Mouse (Mus musculus) midbrain, embryonic 15.5 days (tissue): ENCODE results near the gene Tlr4. TPM values are rescaled to one million over a fixed set of nuclear protein-coding genes. Genes with fewer than 3 reads are reported as not detected.

Source experiments
- ATAC-seq: fragments of 200-750 bp; cut with Nextera tagmentation; replicated peaks from 2 replicates; pipeline ENCODE4 v1.8.0; 2017; ENCODE audit warnings: moderate TSS enrichment
- H3K27ac ChIP-seq: fragments of 300-500 bp; sonication (generic); 2 replicates; pipeline ENCODE4 v1.5.1; 2015; ENCODE audit warnings: mild to moderate bottlenecking, inconsistent platforms
- H3K27me3 ChIP-seq: fragments of 300-500 bp; sonication (generic); replicated peaks from 2 replicates; pipeline ENCODE4 v1.6.1; 2015; ENCODE audit warnings: inconsistent platforms
- H3K36me3 ChIP-seq: fragments of 300-500 bp; sonication (generic); replicated peaks from 2 replicates; pipeline ENCODE4 v1.6.1; 2015; ENCODE audit warnings: inconsistent platforms
- H3K4me1 ChIP-seq: fragments of 300-500 bp; sonication (generic); 2 replicates; pipeline ENCODE4 v1.6.1; 2015; ENCODE audit warnings: inconsistent platforms
- H3K4me2 ChIP-seq: fragments of 300-500 bp; sonication (generic); 2 replicates; pipeline ENCODE4 v1.6.1; 2015; ENCODE audit warnings: inconsistent platforms, mild to moderate bottlenecking, moderate library complexity
- H3K4me3 ChIP-seq: fragments of 300-500 bp; sonication (generic); 2 replicates; pipeline ENCODE4 v1.5.1; 2015; ENCODE audit warnings: mild to moderate bottlenecking, inconsistent platforms
- H3K9ac ChIP-seq: fragments of 300-500 bp; sonication (generic); 2 replicates; pipeline ENCODE4 v1.6.1; 2015; ENCODE audit warnings: mild to moderate bottlenecking, inconsistent platforms
- H3K9me3 ChIP-seq: fragments of 300-500 bp; sonication (generic); 2 replicates; pipeline ENCODE4 v1.6.1; 2016; ENCODE audit warnings: inconsistent platforms
- WGBS: fragments of 180-500 bp; shearing (Covaris S2); methylation state at CpG from one replicate; pipeline ENCODE4 v1.1.7; 2015; ENCODE audit warnings: mixed read lengths; 5-methylcytosine and 5-hydroxymethylcytosine counted together
- polyA plus RNA-seq: library from polyadenylated mRNA; unstranded; fragments of >200 nt; fragmentation: Nextera tagmentation; extraction: Ambion mirVana; gene quantifications from 2 replicates; pipeline ENCODE4 v1.2.1, GENCODE M21; 2015

Gene Tlr4
- 0.63 and 0.94 TPM in 2 replicates for polyA plus RNA-seq

- ATAC-seq = no peak
- H3K9ac ChIP-seq = no peak within 1 kb of the TSS
- H3K27me3 ChIP-seq = no peaks in the 10 kb centered on the region
- 77% methylated on average over 11 of the region's 11 CpGs for WGBS
- no peak within 1 kb of the TSS for H3K4me3 ChIP-seq
- H3K36me3 ChIP-seq = no peaks in the 10 kb centered on the region
- H3K4me1 ChIP-seq = no peaks in the 10 kb centered on the region
- no peak within 1 kb of the TSS for H3K27ac ChIP-seq
- no peak within 1 kb of the TSS for H3K4me2 ChIP-seq
- H3K9me3 ChIP-seq = no peaks in the 10 kb centered on the region
These were observed at the start of gene Tlr4 for GRCm38 (mm10) chr4:66827463-66828162. Gene Tlr4 (plus strand): TSS chr4:66827584.

- WGBS = 83% methylated on average over 2 of the region's 2 CpGs
- Histone ChIP-seq H3K36me3 (no peaks in the 10 kb centered on the region), H3K4me2 (no peak overlapping the region), H3K9ac (no peak overlapping the region), H3K27ac (no peak overlapping the region), H3K9me3 (no peaks in the 10 kb centered on the region), H3K4me3 (no peak overlapping the region), H3K27me3 (no peaks in the 10 kb centered on the region), H3K4me1 (no peaks in the 10 kb centered on the region)
- ATAC-seq = no peak
These were observed 33.1 kb upstream of the Tlr4 start for GRCm38 (mm10) chr4:66794283-66794682.

- no peaks in the 10 kb centered on the region for H3K36me3 ChIP-seq
- WGBS = 94% methylated on average over 2 of the region's 2 CpGs
- no peaks in the 10 kb centered on the region for H3K4me1 ChIP-seq
- no peaks in the 10 kb centered on the region for H3K27me3 ChIP-seq
- ATAC-seq = no peak
- no peak overlapping the region for H3K4me3 ChIP-seq
- H3K4me2 ChIP-seq = no peak overlapping the region
- H3K27ac ChIP-seq = no peak overlapping the region
- H3K9ac ChIP-seq = no peak overlapping the region
- no peaks in the 10 kb centered on the region for H3K9me3 ChIP-seq
These were observed 30.7 kb upstream of the Tlr4 start for GRCm38 (mm10) chr4:66796683-66797082.

DNA sequence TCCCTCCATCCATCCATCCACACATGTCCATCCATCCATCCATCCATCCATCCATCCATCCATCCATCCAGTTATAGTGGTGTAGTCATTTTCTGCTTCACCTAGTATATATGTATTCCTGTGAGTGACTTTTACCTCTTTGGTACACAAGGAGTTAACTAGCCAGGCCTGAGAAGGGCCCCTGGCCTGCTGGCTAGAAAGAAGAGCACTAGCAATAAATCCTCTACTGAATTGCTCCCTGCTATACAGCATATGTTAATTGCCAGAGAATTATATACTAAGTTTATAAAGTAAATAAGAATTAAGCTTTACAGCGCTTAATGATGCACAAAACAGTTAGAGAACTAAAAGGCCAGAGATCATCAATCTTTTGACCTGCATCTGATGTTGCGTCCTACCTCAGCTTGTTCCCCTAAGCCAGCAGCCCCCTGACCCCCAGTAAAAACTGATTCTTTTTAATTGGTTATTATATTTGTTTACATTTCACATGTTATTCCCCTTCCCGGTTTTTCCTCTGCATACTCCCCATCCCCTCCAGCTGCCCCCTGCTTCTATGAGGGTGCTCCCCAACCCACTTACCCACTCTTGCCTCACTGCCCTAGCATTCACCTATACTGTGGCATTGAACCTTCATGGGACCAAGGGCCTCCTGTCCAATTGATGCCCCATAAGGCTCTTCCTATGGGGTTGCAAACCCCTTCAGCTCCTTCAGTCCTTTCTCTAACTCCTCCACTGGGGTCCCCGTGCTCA, 22.7 kb upstream of the Tlr4 start:
- no peak overlapping the region for H3K27ac ChIP-seq
- H3K4me2 ChIP-seq = no peak overlapping the region
- H3K36me3 ChIP-seq = no peaks in the 10 kb centered on the region
- ATAC-seq = no peak
- no peaks in the 10 kb centered on the region for H3K9me3 ChIP-seq
- WGBS = 88% methylated on average over 4 of the region's 4 CpGs
- H3K27me3 ChIP-seq = no peaks in the 10 kb centered on the region
- no peak overlapping the region for H3K9ac ChIP-seq
- H3K4me1 ChIP-seq = no peaks in the 10 kb centered on the region
- no peak overlapping the region for H3K4me3 ChIP-seq

- Histone ChIP-seq H3K27ac (no peak overlapping the region), H3K4me2 (no peak overlapping the region), H3K9me3 (no peaks in the 10 kb centered on the region), H3K27me3 (no peaks in the 10 kb centered on the region), H3K9ac (no peak overlapping the region), H3K36me3 (no peaks in the 10 kb centered on the region), H3K4me1 (no peaks in the 10 kb centered on the region), H3K4me3 (no peak overlapping the region)
- ATAC-seq = no peak
These were observed 21.6 kb upstream of the Tlr4 start for GRCm38 (mm10) chr4:66805747-66806146.

DNA sequence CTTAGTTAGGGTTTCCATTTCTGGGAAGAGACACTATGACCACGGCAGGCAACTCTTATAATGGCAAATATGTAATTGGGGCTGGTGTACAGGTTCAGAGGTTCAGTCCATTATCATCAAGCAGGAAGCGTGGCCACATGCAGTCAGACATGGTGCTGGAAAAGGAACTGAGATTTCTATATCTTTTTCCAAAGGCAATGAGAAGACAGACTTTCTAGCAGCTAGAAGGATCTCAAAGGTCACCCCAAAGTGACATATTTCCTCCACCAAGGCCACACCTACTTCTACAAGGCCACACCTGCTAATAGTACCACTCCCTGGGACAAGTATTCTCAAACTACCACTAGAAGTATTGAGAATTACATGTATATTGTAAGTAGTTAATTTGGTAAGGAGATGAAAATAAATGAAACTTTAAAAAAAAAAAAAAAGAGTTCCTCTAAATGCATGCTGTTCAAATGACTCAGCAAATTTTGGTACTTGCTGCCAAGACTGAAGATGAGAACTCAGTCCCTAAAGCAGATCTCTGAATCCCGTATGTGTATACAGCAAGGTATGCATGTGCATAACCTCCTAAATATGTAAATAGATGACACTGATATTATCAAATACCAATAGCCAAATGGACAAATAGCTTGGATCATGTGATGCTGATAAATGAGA, 10.9 kb upstream of the Tlr4 start:
- H3K4me1 ChIP-seq = no peaks in the 10 kb centered on the region
- no peak overlapping the region for H3K4me2 ChIP-seq
- WGBS = 80% methylated on average over 3 of the region's 3 CpGs
- no peak overlapping the region for H3K9ac ChIP-seq
- no peaks in the 10 kb centered on the region for H3K36me3 ChIP-seq
- no peak for ATAC-seq
- H3K9me3 ChIP-seq = no peaks in the 10 kb centered on the region
- no peaks in the 10 kb centered on the region for H3K27me3 ChIP-seq
- no peak overlapping the region for H3K27ac ChIP-seq
- no peak overlapping the region for H3K4me3 ChIP-seq

GRCm38 (mm10) chr4:66821171-66821570, 6.2 kb upstream of the Tlr4 start:
- H3K4me2 ChIP-seq = no peak overlapping the region
- no peak for ATAC-seq
- no peaks in the 10 kb centered on the region for H3K9me3 ChIP-seq
- H3K9ac ChIP-seq = no peak overlapping the region
- no peaks in the 10 kb centered on the region for H3K4me1 ChIP-seq
- 72% methylated on average over 2 of the region's 2 CpGs for WGBS
- H3K36me3 ChIP-seq = no peaks in the 10 kb centered on the region
- H3K27me3 ChIP-seq = no peaks in the 10 kb centered on the region
- no peak overlapping the region for H3K27ac ChIP-seq
- H3K4me3 ChIP-seq = no peak overlapping the region

GRCm38 (mm10) chr4:66821764-66822163, 5.6 kb upstream of the Tlr4 start:
- Histone ChIP-seq H3K9ac (no peak overlapping the region), H3K36me3 (no peaks in the 10 kb centered on the region), H3K4me2 (no peak overlapping the region), H3K9me3 (no peaks in the 10 kb centered on the region), H3K4me3 (no peak overlapping the region), H3K27ac (no peak overlapping the region), H3K27me3 (no peaks in the 10 kb centered on the region), H3K4me1 (no peaks in the 10 kb centered on the region)
- ATAC-seq = no peak
- 85% methylated on average over 3 of the region's 3 CpGs for WGBS

DNA sequence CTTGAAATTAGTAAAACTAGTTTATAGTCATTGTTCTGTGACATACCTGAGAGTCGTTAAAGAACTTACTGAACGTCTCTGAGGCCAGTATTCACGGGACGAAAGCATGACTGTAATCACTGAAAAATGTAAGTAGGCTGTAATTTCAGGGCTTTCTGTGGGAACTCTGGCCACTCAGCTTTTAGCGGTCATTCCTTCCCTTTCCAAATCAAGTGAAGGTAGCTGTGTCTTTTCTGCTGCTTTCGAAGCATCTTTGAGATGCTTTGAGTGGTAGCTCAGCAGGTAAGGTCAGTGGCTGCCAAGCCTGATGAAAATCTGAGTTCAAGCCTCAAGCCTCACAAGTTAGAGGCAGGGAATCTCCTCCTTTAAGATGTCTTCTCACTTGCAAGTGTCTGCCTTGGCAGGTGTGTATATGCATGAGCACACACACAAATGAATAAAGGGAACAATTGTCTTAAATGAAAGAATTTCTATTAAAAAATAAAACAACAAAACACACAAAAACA, 832 bp downstream of the Tlr4 start:
- Histone ChIP-seq H3K4me1 (no peaks in the 10 kb centered on the region), H3K36me3 (no peaks in the 10 kb centered on the region), H3K9me3 (no peaks in the 10 kb centered on the region), H3K27ac (no peak overlapping the region), H3K27me3 (no peaks in the 10 kb centered on the region), H3K4me2 (no peak overlapping the region), H3K9ac (no peak overlapping the region), H3K4me3 (no peak overlapping the region)
- WGBS = 75% methylated on average over 6 of the region's 6 CpGs
- ATAC-seq = no peak

GRCm38 (mm10) chr4:66828686-66829085, 1.3 kb downstream of the Tlr4 start:
- WGBS = 49% methylated on average over 5 of the region's 5 CpGs
- Histone ChIP-seq H3K4me2 (no peak overlapping the region), H3K36me3 (no peaks in the 10 kb centered on the region), H3K4me1 (no peaks in the 10 kb centered on the region), H3K27me3 (no peaks in the 10 kb centered on the region), H3K27ac (no peak overlapping the region), H3K9ac (no peak overlapping the region), H3K4me3 (no peak overlapping the region), H3K9me3 (no peaks in the 10 kb centered on the region)
- no peak for ATAC-seq

DNA sequence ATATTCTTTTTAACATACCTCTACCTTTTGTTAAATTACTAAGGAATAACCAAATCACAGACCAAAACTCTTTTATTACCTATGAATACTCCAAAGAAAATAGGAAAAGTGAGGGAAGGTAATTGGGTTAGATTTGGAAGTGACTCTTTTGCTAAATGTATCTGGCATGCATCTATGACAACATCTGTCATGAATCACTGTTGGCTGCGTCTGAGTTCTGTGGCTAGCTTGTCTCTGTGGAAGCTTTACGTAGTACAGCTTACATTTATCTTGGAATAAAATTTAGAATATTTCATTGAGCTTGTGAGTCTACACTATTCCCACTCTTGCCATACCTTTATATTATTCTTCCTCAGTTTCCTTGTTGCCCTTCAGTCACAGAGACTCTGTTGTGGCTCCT, 10.7 kb downstream of the Tlr4 start:
- ATAC-seq = no peak
- H3K9ac ChIP-seq = no peak overlapping the region
- no peaks in the 10 kb centered on the region for H3K4me1 ChIP-seq
- no peaks in the 10 kb centered on the region for H3K9me3 ChIP-seq
- H3K4me2 ChIP-seq = no peak overlapping the region
- H3K27ac ChIP-seq = no peak overlapping the region
- 92% methylated on average over 2 of the region's 2 CpGs for WGBS
- no peaks in the 10 kb centered on the region for H3K36me3 ChIP-seq
- H3K27me3 ChIP-seq = no peaks in the 10 kb centered on the region
- H3K4me3 ChIP-seq = no peak overlapping the region

- Histone ChIP-seq H3K9me3 (no peaks in the 10 kb centered on the region), H3K4me3 (no peak overlapping the region), H3K9ac (no peak overlapping the region), H3K27me3 (no peaks in the 10 kb centered on the region), H3K27ac (no peak overlapping the region), H3K4me2 (no peak overlapping the region), H3K4me1 (no peaks in the 10 kb centered on the region), H3K36me3 (no peaks in the 10 kb centered on the region)
- no peak for ATAC-seq
- 79% methylated on average over 1 of the region's 1 CpGs for WGBS
These were observed 15.9 kb downstream of the Tlr4 start for GRCm38 (mm10) chr4:66843255-66843654.
